Mouse (Mus musculus) spleen, postnatal 14 days (tissue): Measurements from ENCODE around the gene Zbtb8os.
"Not testable (repeated sequence)": the region's sequence is repeated elsewhere in the genome, so short reads cannot be mapped to it uniquely, and the experiment has no call there.

Experiments used
- DNase-seq, 2 experiments: peaks; one replicate each; pipeline ENCODE4 v3.0.0; 2021 to 2022; ENCODE audit warnings: low spot score in 2 of 2

Zbtb8os gene

DNA sequence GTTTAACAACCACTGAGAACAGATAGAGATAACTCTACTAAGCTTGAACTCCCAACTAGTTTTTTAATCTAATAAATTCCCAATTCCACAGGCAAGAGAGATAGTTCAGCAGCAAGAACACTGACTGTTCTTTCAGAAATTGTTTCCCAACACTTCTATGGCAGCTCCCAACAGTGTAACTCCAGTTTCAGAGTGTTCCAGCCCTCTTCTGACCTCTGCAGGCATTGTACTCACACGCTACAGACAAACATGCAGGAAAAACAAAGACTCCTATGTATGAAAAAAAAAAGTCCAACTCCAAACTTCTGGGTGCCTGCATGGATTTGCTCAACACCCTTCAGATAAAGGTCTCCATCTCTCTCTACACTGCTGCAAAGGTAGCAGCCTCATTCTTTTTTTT, 2.6 kb upstream of the Zbtb8os start:
- no peak for DNase-seq

DNA sequence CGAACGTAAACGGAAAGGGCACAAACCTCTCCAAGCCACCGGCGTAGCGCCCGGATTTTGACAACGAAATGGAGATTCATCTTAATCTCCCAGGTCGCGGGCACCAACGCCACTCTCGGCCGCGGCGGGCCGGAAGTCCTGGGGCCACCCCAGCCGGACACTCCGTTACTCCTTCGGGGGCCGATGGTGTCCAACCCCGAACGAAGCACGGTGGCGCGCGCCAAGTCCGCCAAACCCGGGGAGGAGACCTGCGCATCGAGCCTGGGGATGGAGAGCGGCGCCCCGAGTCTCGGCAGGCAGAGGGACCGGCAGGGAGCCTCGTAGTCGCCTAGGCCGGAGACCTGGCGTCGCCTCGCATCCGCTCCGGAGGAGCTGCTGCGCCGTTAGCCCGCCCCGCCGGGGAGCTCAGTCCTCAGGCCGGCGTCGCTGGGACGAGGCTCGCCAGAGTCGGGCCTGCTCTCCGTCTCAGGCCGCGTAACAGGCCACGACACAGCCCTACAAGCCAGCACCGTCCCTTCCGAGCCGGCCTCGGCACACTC, 749 bp upstream of the Zbtb8os start:
- DNase-seq, result no peak

DNA sequence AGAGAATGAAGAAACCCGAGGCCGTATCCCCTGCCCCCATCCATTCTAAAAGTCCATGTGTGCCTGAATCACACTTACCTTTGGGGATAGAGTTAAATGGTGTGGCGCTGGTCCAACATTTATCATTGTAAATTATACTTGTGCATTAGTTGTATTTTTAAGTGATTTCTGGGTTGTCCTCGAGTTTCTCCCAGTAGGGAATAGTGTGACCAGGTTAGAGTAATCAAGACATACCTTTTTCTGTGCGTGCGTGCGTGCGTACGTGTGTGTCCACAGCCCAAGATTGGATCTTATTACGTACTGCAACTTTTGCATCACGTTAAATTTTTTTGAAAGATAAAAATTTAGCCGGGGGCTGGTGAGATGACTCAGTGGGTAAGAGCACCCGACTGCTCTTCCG, 796 bp downstream of the Zbtb8os start:
- no peak for DNase-seq

DNA sequence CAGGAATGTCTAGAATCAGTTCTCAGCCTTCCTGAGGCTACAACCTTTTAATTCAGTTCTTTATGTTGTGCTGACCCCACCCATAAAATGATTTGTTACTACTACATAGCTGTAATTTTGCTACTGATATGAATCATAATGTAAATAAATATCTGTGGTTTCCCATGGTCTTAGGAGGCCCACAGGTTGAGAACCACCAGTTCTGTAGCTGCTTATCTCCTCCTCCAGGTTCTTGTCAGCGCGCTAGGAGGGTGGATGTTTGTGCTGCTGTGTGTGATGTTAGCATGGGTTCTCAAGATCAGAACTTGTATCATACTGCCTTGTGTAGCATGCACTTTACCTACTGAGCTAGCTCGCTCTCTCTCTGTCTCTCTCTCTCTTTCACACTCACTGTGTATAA, 4.2 kb downstream of the Zbtb8os start:
- no peak for DNase-seq

DNA sequence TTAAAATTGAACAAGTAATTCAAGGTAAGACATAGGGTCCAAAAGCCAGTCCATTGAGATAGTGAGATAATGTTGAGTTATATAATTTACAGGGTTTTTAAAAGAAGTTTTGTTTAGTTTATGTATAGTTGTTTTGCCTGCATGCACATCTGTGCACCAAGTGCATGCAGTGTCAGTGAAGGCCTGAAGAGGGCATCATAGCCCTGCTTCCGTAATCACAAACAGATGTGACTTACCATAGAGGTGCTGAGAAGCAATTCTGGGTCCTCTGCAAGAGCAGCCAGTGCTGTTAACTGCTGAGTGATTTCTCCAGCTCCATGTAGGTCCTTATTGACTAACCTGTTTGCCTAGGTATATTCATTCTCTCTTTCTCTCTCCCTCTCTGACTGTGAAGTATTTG, 6.4 kb downstream of the Zbtb8os start:
- no peak for DNase-seq

DNA sequence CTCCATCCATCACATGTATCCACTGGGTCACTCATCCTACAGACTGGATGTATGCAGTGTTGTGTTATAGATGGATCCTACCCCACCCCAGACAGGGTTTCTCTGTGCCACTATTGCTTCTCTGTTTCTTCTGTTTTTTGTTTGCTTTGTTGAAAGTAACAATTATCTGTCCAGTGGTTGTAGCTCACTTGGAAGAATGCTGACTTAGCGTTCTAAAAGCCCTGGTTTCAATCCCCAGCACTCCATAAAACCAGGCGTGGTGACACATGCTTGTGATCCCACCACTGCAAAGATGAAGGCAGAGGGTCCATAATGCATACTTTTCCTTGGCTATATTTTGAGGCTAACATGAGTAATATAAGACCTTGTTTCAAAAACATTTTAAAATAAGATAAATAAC, 7.2 kb downstream of the Zbtb8os start:
- DNase-seq, result no peak

DNA sequence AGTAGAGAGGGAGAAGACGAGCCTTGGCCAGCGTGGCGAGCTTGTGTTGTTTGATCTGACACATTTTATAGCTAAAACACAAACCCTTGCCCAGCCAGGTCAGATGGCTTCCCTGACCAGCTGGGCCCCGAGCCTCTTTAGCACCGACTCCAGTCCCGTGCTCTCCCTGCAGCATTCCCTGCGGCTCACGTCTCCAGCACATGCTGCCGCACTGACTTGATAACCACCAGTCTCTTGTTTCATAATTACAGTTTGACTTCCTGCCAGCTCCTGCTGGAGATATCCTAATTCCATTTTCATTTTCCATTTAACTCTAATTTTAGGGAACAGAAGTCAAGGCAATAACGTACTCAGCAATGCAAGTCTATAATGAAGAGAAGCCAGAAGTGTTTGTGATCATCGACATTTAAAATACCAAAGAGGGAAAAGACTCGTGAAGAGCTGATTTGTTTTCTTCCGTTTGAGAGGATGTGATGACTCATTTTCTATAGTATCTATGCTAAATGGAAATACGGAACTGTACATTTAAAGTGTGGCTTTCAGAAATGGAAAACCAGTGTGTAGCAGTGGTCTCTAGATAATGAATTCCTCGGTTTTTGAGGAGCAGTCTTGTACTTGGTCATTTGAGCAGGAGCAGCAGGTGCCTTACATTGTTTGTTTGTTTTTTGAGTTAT, 11.1 kb downstream of the Zbtb8os start:
- no peak for DNase-seq

DNA sequence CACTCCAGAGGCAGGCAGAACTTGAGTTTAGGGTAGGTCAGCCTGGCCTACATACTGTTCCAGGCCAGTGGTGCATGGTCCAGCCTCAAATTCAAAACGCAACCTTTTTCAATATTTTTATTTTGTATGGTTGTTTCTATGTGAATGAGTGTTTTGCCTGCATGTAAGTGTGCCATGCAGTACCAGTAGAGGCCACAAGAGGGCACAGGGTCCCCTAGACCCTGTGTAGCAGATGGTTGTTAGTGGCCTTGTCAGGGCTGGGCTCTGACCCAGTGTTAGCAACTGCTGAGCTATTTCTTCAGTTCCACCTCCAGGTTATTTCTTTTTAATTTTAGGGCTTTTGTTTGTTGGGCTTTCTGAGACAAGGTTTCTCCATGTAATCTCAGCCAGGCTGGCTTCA, 15.1 kb downstream of the Zbtb8os start:
- peak; percentile 57 to 78 for DNase-seq

DNA sequence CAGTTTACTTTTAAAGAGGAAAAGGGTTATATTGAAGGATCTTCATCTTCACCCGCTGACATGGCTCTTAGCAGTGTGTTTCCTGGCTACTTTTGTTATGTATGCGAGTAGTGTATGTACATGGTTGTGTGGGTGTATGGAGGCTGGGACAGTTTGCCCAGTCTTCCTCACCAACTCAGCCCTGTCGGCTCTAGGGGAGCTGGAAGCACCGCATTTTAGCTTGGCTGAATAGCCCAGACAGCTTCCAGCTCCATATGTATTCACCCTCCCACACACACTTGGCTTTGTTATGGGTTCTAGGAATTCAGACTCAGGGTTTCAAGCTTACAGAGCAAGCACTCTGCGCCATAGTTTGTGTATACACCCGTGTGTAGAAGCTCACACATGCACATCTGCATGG, 15.6 kb downstream of the Zbtb8os start:
- DNase-seq, result no peak

DNA sequence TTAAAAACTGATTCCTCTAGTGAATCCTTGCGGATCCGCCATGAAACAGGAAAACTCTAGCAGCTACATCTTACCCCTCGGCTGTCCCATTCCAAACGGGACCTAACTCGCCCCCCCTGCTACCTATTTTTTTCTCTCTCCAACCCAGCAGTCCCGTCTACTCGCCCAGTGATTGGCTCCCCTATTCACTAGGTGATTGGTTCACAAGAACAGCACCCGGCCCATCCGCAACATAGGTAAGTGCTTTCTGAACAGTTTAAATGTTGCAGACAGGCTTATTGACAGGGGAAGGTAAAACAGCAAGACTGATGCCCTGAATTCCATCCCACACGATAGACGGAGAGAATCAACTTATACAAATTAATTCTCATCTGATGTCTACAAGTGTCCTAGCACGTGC, 17.7 kb downstream of the Zbtb8os start:
- DNase-seq, result no peak

DNA sequence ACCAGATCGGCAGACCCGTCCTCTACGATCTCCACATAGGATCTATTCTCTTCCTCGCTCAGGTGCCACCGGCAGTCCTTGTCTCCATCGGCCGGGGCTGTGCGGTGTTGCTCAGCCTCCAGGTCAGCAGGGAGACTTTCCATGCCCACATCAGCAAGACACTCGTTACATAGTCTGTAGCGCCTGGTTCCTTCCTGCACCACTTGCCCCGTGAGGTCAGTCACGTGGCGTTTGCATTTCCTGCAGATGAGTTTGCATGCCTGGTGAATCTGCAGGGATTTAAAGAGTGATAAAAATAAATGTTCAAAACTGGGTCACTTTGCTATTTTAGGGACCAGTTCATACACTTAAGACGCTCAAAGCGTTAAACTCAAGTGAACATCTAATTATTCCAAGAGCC, 18.7 kb downstream of the Zbtb8os start:
- no peak for DNase-seq

DNA sequence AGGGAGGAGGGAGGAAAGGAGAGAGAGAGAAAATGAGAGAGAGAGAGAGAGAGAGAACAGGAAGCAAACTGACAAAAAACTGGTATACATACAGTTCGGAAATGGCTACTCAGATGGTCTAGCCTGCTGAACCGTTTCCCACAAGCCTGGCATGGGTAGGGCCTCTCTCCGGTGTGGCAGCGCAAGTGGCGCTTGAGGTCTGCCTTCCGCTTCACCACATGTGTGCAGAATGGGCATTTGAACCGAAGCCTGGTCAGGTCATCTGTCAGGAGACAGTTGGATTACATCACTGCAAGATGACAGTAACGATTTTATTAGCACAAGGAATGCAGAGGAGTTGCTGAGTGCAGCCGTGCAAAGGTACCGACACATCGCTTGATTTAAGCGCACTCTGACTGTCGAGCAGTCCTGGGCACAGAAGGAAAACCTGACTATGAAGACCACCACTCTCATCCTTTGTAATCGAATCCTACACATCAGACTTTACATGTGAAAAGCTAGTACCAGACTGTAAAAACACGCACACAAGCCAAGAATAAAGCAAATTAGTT, 22.2 kb downstream of the Zbtb8os start:
- DNase-seq, result no peak

DNA sequence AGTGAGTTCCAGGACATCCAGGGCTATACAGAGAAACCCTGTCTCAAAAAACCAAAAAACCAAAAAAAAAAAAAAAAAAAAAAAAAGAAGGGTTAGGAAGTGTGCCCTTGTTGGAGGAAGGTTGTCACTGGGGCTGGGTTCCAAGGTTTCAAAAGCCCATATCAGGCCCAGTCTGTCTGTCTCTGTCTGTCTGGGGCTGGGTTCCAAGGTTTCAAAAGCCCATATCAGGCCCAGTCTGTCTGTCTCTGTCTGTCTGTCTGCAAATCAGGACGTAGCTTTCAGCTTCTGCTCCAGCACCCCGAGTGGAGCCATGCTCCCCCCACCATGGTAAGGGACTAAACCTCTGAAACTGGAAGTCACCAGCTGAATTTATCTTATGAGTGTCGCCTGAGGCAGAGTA, 26.7 kb downstream of the Zbtb8os start:
- not testable (repeated sequence) for DNase-seq

DNA sequence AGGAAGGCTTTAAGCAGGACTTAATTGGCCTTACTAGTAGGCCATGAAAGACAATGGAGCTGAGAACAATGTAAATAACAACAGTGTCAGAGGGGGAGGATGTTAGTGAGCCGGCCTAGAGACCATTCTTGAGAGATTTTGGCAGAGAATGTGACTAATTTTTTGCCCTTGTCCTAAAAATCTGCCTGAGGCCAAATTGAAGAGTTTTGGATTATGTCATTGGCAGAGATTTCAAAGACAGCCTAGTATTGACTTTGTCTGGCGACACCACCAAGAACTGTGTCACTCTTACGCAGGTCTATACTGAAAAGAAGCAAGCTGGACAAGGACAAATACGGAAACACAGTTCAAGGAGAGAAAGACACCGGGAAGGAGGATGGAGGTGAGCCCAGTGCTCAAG, 27.3 kb downstream of the Zbtb8os start:
- no peak for DNase-seq

DNA sequence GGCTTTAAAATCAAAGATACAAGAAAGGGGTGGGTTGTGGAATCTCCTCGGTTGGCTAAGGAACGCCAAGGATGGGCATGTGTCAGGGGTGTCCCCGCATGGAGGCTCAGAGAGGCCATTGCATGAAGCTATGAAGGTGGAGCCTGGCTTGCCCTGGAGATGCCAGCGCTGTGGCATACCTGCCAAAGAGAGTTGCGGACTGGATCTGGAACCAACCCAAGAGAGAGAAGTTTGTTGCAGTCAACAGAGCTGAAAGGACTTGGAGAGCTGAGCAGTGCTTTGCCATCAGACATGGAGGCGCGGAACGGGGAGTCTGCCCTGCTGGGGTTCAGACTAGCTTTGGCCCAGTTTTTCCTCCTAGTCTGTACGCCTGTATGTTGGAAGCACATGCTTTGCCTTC, 28.0 kb downstream of the Zbtb8os start:
- DNase-seq, result no peak

DNA sequence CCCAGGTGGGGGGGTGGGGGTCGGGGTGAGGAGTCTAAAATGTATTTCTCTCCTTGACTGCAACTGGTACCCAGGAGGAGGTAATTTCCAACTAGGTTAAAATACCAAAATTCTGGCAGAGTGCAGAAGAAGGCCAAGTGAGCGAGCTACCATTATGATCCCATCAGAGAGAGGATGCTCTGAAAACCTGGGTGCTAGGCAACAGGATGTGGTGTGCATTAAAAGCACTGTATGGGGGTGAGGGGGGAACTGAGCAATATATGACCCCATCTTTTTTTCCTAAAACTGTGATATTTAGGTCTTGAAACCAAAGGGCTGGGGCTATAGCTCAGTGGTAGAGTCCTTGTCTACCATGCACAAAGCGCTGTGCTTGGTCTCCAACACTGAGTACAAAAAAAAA, 28.9 kb downstream of the Zbtb8os start:
- no peak for DNase-seq

DNA sequence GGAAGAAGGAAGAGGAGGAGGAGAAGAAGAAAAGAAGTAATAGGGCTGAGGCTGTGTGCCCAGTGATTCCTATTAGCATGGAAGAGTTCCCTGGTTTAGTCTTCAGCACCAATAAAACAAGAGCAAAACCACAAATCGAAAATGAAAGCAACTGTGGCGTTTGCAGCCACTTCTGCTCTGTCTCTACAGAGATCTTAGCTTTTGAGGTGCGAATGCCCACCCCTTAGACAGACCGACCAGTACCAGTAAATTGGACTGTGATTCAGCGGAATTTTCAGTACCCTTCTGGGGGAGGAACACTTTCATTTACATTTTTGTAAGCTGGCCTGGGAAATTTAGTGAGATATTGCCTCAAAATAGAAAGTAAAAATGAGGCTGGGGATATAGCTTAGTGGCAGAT, 29.7 kb downstream of the Zbtb8os start:
- DNase-seq, result no peak

DNA sequence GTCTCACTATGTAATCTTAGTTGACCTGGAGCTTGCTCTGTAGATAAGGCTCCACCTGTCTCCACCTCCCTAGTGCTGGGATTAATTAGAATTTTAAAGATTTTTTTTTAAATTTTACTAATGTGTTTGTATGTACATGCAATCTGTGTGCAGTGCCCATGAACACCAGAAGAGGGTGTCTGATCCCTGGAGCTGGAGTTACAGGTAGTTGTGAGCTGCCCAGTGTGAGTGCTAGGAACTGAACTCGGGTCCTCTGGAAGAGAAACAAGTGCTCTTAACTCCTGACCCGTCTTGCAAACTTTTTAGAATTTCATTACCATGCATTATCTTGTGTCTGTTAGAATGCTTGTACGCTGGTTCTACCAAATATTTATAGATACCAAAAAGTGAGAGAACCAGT, 35.9 kb downstream of the Zbtb8os start:
- DNase-seq, result no peak

DNA sequence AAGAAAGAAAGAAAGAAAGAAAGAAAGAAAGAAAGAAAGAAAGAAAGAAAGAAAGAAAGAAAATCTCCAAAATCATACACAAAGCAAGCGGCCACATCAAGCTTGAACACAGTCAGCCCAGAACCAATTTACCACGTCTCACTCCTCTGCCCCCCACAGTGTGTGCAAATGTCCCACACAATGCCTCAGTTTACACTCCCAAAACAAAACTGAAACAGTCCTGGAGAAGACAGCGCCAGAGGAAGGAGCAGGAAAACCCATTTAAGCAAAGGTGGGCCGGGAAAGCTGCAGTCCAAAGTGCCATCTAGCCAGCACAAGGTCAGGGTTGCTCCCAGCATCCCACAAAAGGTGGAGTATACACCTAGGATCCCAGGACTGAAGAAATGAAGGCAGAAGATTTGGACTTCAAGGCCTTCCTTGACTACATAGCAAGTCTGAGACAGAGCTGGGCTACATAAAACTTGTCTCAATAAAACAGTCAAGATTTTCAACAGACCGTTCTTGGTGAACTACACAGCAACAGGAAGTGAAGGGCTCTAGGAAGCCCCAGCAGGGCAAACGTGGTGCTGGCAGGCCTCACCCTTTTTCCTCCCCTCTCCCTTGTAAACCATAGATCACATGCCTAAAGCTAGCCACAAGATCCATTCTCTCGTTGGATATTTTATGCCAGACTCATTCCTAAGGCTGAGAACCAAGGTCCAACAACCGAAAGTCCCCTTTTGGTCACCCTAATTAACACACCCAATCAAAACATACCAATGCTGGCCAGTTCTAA, 37.9 kb downstream of the Zbtb8os start:
- no peak for DNase-seq

DNA sequence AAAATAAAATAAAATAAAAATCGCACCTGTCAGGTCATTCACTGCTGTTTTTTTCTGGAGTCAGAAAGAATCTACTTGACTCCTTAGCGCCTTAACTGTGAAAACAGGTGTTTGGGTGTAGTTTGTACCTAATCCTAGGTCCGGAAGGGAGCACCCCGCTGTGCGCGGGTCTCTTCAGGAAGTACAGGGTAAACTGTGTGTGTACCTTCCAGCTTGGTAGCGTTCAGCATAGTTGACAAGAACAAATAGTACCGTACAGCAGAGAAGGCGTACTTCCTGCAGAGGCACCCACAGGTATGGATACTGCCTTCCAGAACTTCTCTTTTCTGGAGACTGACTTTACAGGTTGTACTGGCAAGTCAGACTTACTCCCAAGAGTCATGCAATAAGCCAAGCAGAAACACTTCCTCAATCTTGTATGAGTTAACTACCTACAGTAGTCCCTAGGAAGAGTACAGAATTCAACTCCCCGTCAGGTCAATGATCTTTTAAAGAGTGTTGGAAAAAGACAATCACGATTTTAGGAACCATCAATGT, 38.8 kb downstream of the Zbtb8os start:
- no peak for DNase-seq

DNA sequence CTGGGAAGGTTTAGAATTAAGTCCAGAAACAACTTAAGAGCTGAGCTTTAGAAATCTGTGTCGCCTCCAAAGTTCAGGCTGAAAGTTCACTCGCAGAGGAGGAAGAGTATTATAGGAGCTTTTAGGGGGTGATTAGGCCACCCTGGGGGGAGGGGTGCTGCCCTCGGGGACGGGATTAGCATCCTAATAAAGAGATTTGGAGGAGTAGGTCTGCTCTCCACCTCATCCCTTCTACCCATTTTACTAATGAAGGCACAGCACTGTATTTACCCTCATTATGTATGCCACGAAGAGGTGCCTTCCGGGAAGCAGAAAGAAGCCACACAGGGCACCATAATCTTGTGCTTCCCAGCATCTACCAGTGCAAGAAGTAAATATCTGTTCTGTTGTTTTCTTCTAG, 39.5 kb downstream of the Zbtb8os start:
- no peak for DNase-seq

DNA sequence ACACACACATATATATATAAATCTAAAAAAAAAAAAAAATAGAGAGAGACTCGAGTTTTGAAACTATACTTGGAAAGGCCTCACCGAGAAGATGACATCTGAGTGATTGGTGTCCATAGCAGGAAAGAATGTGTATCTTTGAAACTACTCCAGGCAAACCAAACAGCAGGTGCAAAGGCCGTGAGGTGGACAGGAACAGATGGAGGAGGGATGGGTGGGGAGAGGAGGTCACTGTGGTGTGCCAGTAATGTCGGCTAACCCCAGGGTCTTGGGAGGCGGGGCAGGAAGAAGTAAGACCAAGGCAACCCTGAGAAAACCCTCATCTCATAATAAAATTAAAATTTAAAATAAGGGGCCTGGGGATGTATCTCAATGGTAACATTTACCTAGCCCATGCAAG, 40.3 kb downstream of the Zbtb8os start:
- no peak for DNase-seq
